23 mouse cellular contexts compared by ENCODE assay signal in genomic region chr10:68844066-68844465, GRCm38 (mm10).
A peak's percentile ranks its signal among the peaks of the same experiment; 100 is the strongest.
DNase-seq lines count a peak whose midpoint lies in the region; ATAC-seq lines count a peak whose summit lies in the region.
"Had no signal": no experiment of that assay in that cellular context is flagged by ENCODE, and none has a peak within 500 bp of the region (broad histone marks: within the 10 kb centered on the region; RNA-seq: fewer than 3 reads in every experiment).

No protein-coding gene starts in this region.

- no peaks in the 10 kb centered on the region for H3K9me3 ChIP-seq in midbrain, embryonic 11.5 days (ENCODE audit: control insufficient read depth, low read length)
- no peaks in the 10 kb centered on the region for H3K9me3 ChIP-seq in midbrain, embryonic 10.5 days (replicated peaks)
- H3K9me3 ChIP-seq in heart, embryonic 11.5 days (replicated peaks; ENCODE audit: control insufficient read depth, low read length) = no peaks in the 10 kb centered on the region
- H3K9me3 ChIP-seq: forebrain, embryonic 12.5 days; heart, embryonic 10.5 days; hindbrain, embryonic 12.5 days; intestine, embryonic 15.5 days; limb, embryonic 12.5 days; liver, embryonic 13.5 days; lung, embryonic 15.5 days; midbrain, embryonic 15.5 days had no signal

- no peak overlapping the region for H3K27ac ChIP-seq in midbrain, embryonic 11.5 days (ENCODE audit: low read depth, low read length)
- H3K27ac ChIP-seq in midbrain, embryonic 10.5 days (replicated peaks) = no peak overlapping the region
- H3K27ac ChIP-seq in heart, embryonic 11.5 days (ENCODE audit: low read depth, low read length) = no peak overlapping the region
- H3K27ac ChIP-seq: forebrain, embryonic 12.5 days; heart, embryonic 10.5 days; hindbrain, embryonic 12.5 days; intestine, embryonic 15.5 days; limb, embryonic 12.5 days; liver, embryonic 13.5 days; lung, embryonic 15.5 days; macrophage; midbrain, embryonic 15.5 days had no signal

- H3K27me3 ChIP-seq in midbrain, embryonic 11.5 days (ENCODE audit: control insufficient read depth, insufficient read depth, low read length) = no peaks in the 10 kb centered on the region
- H3K27me3 ChIP-seq in midbrain, embryonic 10.5 days (ENCODE audit: low read depth, poor library complexity, severe bottlenecking) = no peaks in the 10 kb centered on the region
- H3K27me3 ChIP-seq in heart, embryonic 11.5 days (ENCODE audit: control insufficient read depth, insufficient read depth, low read length) = no peaks in the 10 kb centered on the region
- H3K27me3 ChIP-seq: forebrain, embryonic 12.5 days; hindbrain, embryonic 12.5 days; intestine, embryonic 15.5 days; limb, embryonic 12.5 days; liver, embryonic 13.5 days; lung, embryonic 15.5 days; midbrain, embryonic 15.5 days had no signal

- H3K9ac ChIP-seq in midbrain, embryonic 11.5 days (ENCODE audit: low read length) = no peak overlapping the region
- no peak overlapping the region for H3K9ac ChIP-seq in heart, embryonic 11.5 days (ENCODE audit: low read depth, low read length)
- H3K9ac ChIP-seq: forebrain, embryonic 12.5 days; hindbrain, embryonic 12.5 days; intestine, embryonic 15.5 days; limb, embryonic 12.5 days; liver, embryonic 13.5 days; lung, embryonic 15.5 days; midbrain, embryonic 15.5 days had no signal

- no peak overlapping the region for H3K4me2 ChIP-seq in midbrain, embryonic 11.5 days
- no peak overlapping the region for H3K4me2 ChIP-seq in heart, embryonic 11.5 days
- H3K4me2 ChIP-seq: forebrain, embryonic 12.5 days; hindbrain, embryonic 12.5 days; intestine, embryonic 15.5 days; limb, embryonic 12.5 days; liver, embryonic 13.5 days; lung, embryonic 15.5 days; midbrain, embryonic 15.5 days had no signal

- ATAC-seq in midbrain, embryonic 11.5 days (ENCODE audit: low FRiP score) = no peak
- no peak for ATAC-seq in heart, embryonic 11.5 days (replicated peaks; ENCODE audit: insufficient number of reproducible peaks, low FRiP score, low TSS enrichment)
- ATAC-seq: intestine, embryonic 15.5 days; midbrain, embryonic 15.5 days had no signal

- no peaks in the 10 kb centered on the region for H3K36me3 ChIP-seq in midbrain, embryonic 11.5 days (ENCODE audit: control insufficient read depth, insufficient read depth, low read length)
- no peaks in the 10 kb centered on the region for H3K36me3 ChIP-seq in midbrain, embryonic 10.5 days
- H3K36me3 ChIP-seq in heart, embryonic 11.5 days (ENCODE audit: control insufficient read depth, insufficient read depth, low read length) = no peaks in the 10 kb centered on the region
- H3K36me3 ChIP-seq: forebrain, embryonic 12.5 days; G1E; heart, embryonic 10.5 days; hindbrain, embryonic 12.5 days; intestine, embryonic 15.5 days; limb, embryonic 12.5 days; liver, embryonic 13.5 days; lung, embryonic 15.5 days; midbrain, embryonic 15.5 days had no signal

- DNase-seq in midbrain, embryonic 11.5 days (ENCODE audit: low spot score, missing footprints) = peak; percentile 73
- DNase-seq in midbrain, embryonic 10.5 days (ENCODE audit: low spot score) = no peak
- peak; percentile 26 for DNase-seq in ES-CJ7 (ENCODE audit: low read depth, low spot score)
- peak; percentile 63 for DNase-seq in induced T-regulatory cell, adult 2 months (ENCODE audit: low read depth)
- no peak for DNase-seq in embryo, embryonic 10.5 days (ENCODE audit: low spot score)
- DNase-seq in right cerebral cortex, adult 18-20 months = no peak
- DNase-seq: adrenal gland, adult 2 months; cerebellum, adult 2 months; gastrocnemius, postnatal 25 days; heart, postnatal 14 days; kidney, adult 9 months; liver, embryonic 13.5 days; thymus, postnatal 25 days had no signal

- H3K4me3 ChIP-seq in midbrain, embryonic 11.5 days (ENCODE audit: low read depth, low read length) = no peak overlapping the region
- H3K4me3 ChIP-seq in midbrain, embryonic 10.5 days = no peak overlapping the region
- H3K4me3 ChIP-seq in heart, embryonic 11.5 days (ENCODE audit: low read depth, low read length) = no peak overlapping the region
- H3K4me3 ChIP-seq: forebrain, embryonic 12.5 days; heart, embryonic 10.5 days; hindbrain, embryonic 12.5 days; intestine, embryonic 15.5 days; limb, embryonic 12.5 days; liver, embryonic 13.5 days; lung, embryonic 15.5 days; midbrain, embryonic 15.5 days had no signal

- H3K4me1 ChIP-seq in midbrain, embryonic 11.5 days (ENCODE audit: control insufficient read depth, insufficient read depth, low read length) = no peaks in the 10 kb centered on the region
- no peaks in the 10 kb centered on the region for H3K4me1 ChIP-seq in midbrain, embryonic 10.5 days
- H3K4me1 ChIP-seq in heart, embryonic 11.5 days (ENCODE audit: control insufficient read depth, insufficient read depth, low read length) = 0 out of 2 replicates have a peak, but pooled peaks cover 4% of the 10 kb centered on the region
- H3K4me1 ChIP-seq: hindbrain, embryonic 12.5 days; intestine, embryonic 15.5 days; limb, embryonic 12.5 days; liver, embryonic 13.5 days had no signal

- 89% methylated on average over 4 of the region's 4 CpGs for WGBS in midbrain, embryonic 11.5 days
- WGBS in midbrain, embryonic 10.5 days = 78% methylated on average over 4 of the region's 4 CpGs
- 78% methylated on average over 4 of the region's 4 CpGs for WGBS in heart, embryonic 11.5 days (ENCODE audit: insufficient replicate concordance)

Comparison
In these comparisons a context has a peak if more than half of its experiments do, and no peak if none do; other contexts are left out.
1. DNase-seq: peak in midbrain, embryonic 11.5 days (single experiment), ES-CJ7 (single experiment) and induced T-regulatory cell, adult 2 months (single experiment); none in midbrain, embryonic 10.5 days (single experiment), embryo, embryonic 10.5 days (single experiment) and right cerebral cortex, adult 18-20 months (single experiment).